Mouse (Mus musculus) olfactory bulb, adult 2 months (tissue): ENCODE measurements around the gene Atp5s.

ENCODE experiments used
- CTCF ChIP-seq: fragments of 200-500 bp; IDR thresholded peaks from 2 replicates; pipeline ENCODE4 v1.5.1; 2012; ENCODE audit warnings: low read depth, mild to moderate bottlenecking, low read length, moderate library complexity; ENCODE audit not compliant: insufficient read depth
- POLR2A ChIP-seq: fragments of 200-500 bp; IDR thresholded peaks from 2 replicates; pipeline ENCODE4 v1.6.1; 2012; ENCODE audit warnings: mild to moderate bottlenecking, low read depth, low read length, moderate library complexity; ENCODE audit not compliant: insufficient read depth

DNA sequence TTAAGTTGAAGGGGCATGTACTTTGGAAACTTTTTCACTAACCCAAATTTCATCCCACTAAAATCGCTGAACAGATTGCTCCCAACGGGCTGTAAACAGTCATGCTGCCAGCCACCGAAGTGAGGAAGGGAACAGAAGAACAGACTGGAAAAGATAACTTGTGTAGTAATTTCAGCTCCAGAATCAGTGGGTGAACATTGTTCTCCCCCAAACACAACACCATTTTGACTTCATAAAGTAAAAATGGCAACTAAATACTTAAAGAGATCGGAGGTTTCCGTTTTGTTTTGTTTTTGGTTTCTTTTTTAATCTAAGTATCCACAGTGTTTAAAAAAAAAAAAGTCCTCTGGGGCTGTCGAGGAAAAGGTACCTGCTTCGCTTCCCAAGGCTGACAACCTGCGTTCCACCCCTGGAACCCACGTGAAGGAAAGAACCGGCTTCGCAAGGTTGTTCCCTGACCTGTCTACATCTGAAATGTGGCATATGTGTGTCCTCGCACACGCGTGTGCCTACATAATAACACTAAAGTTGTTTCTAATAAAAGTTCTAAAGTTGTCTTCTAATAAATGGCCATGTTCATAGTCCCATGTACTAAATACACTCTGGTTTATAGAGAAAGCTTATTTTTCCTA, 41.8 kb upstream of the Atp5s start:
- TF ChIP-seq POLR2A (no peak), CTCF (no peak)
